Mouse (Mus musculus) sigmoid colon, adult 10 weeks (tissue): ENCODE data around the gene Kif19a. TPM values are rescaled to one million over a fixed set of nuclear protein-coding genes. Genes with fewer than 3 reads are reported as not detected.

ENCODE experiments used
- polyA plus RNA-seq: library from polyadenylated mRNA; stranded (reverse); fragments of 350-450 nt; fragmentation: Illumina TruSeq; extraction: RNeasy Lipid Tissue Mini Kit (QIAGEN cat#74804); gene quantifications from one replicate; pipeline ENCODE4 v1.2.3, GENCODE M21; 2014; ENCODE audit warnings: low read depth, low replicate concordance

The Kif19a gene
- not detected for polyA plus RNA-seq

GRCm38 (mm10) chr11:114764820-114765818 lies at the start of gene Kif19a:
Gene Kif19a (plus strand): TSS chr11:114765388.

GRCm38 (mm10) chr11:114726965-114727825 lies 38.0 kb upstream of the Kif19a start, which contains the start of gene Dnaic2:
Gene Dnaic2 (plus strand): TSS chr11:114727408.

GRCm38 (mm10) chr11:114795848-114796322 lies 30.7 kb downstream of the Kif19a start, which contains the start of gene Btbd17:
Gene Btbd17 (minus strand): TSS chr11:114795945.

GRCm38 (mm10) chr11:114798624-114799023 lies 33.4 kb downstream of the Kif19a start, which contains the start of gene Gpr142:
Gene Gpr142 (plus strand): TSS chr11:114798924.

Other genes with a start within 250 kb of the Kif19a start
- gene Rpl38, start 96.9 kb upstream of the Kif19a start, polyA plus RNA-seq: 172 TPM
- gene Ttyh2, start 90.0 kb upstream of the Kif19a start, polyA plus RNA-seq: 0.82 TPM
- gene Dnaic2, start 38.0 kb upstream of the Kif19a start, polyA plus RNA-seq: not detected
- not detected for gene Btbd17, start 30.6 kb downstream of the Kif19a start, polyA plus RNA-seq
- gene Gpr142, start 33.5 kb downstream of the Kif19a start, polyA plus RNA-seq: not detected
- gene Gprc5c, start 85.8 kb downstream of the Kif19a start, polyA plus RNA-seq: 0.22 TPM
- gene Cd300a, start 124.7 kb downstream of the Kif19a start, polyA plus RNA-seq: 0.76 TPM
- gene Cd300lb, start 169.0 kb downstream of the Kif19a start, polyA plus RNA-seq: 0.73 TPM
- gene Cd300c, start 203.8 kb downstream of the Kif19a start, polyA plus RNA-seq: not detected
- 2.2 TPM for gene Cd300ld, start 224.5 kb downstream of the Kif19a start, polyA plus RNA-seq
- gene Cd300c2, start 236.5 kb downstream of the Kif19a start, polyA plus RNA-seq: 0.82 TPM